Mouse (Mus musculus): ENCODE data around the gene Kalrn. TPM values are rescaled to one million over a fixed set of nuclear protein-coding genes. Genes with fewer than 3 reads are reported as not detected.
"Not testable (repeated sequence)": the region's sequence is repeated elsewhere in the genome, so short reads cannot be mapped to it uniquely, and the experiment has no call there.

The Kalrn gene
- total RNA-seq, 2 experiments from 2014 or later = 6.1 to 17.5 TPM

DNA sequence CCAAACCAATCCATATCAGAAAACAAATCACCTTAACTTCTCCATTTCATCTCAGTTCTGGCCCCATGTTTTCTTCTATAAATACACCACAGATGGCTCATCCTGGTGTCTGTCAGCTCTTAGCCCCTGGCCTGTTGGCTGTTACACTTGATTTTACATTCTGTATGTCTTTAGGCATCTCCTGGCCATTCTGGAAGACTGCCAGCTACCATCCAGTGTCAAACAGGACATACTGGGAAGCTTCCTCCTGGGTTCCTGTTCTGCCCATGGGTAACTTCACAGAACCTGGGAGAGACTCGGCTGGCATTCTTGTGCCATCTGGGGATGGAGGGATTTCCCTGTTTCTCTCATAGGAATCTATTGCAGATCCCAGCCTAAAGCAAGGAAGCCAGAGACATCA is 261.8 kb downstream of the Kalrn start:
- no peak for DNase-seq

DNA sequence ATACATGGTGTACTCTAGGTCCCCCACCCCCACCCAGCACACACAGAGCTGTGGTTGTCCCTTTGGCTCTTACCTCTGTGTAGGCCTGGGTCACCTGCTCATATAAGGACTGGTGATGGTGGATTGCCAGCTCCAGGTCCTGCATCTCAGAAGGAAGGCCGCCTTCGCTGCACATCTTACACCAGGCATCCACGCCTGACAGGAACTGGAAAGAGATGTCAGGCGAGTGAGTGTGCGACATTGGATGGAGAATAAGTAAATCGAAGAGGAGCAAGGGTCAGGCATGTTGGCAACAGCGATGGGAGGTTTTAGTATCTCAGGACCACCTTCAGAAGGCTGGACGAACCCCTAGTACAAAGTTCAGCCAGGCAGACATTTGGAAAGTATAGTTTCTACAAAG is 263.0 kb downstream of the Kalrn start:
- DNase-seq = no peak

DNA sequence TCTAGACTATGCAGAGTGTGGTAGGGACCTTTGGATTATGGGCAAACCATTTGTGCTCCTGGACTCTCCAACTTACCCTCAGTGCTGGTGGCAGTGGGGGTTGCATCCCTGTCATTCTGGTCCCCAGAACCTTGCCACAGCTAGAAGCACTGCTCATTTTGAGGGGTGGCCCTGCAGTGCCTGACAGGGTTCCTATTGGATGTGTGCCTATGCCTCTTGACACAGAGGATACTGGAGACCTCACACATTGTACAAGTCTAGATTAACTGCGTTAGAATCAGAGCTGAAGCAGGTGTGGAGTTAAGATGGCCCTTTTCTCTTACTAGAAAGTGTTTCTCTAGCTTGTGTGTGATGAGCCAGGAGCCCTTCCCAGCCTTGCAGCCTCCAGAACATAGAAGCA is 265.0 kb downstream of the Kalrn start:
- DNase-seq = no peak

DNA sequence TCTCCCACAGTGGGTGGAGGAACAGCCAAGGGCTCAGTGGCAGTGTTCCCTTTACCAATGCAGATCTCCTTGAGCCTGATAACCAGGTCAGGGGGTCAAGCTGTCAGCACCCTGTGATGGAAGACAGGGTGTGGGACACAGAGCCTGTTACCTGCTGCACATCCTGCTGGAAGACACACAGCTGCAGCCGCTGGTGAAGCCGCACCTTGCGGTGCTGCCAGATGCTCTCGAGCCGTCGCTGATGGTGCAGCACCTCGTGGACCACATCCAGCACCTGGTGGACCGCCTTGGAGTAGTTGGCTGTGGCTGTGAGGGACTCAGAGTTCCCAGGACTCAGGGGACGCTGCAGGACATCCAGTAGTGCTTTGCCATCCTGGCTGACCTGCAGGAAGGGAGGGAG is 265.9 kb downstream of the Kalrn start:
- DNase-seq = no peak

DNA sequence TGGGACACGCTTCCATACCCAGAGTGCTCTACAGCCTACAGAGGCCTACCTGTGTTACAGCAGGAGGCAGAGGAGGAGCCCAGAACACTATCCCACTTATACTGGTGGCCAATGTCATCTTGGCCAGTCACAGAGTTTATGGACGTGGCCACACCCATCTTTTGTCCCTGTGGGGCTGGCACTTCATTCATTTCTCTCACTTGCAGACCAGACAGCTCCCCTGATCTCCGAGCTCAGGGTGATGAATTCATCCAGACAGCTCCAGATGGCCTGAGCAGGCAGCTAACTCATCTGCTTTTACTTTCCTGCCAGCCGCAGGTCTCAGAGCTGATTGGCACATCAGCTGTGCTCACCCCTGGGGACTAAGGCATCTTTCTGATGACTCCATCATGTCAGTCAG is 267.7 kb downstream of the Kalrn start:
- no peak for DNase-seq

DNA sequence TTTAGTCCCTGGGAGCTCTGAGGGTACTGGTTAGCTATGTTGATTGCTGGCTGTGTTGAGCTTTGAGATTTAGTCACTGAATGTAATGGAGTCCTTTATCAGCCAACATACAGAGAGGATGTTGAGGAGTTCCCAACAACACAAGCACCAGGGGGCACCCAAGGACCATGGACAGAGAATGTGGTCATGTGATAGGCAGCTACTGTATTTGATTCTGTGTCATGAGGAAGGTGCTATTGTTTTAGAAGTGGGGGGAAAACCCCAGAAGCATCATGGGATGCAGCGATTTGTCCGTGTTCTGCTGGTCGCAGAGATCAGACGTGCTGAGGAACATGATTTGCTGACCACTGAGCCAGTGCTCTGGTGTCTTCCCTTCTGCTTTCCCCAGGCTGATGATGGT is 269.5 kb downstream of the Kalrn start:
- not testable (repeated sequence) for DNase-seq

DNA sequence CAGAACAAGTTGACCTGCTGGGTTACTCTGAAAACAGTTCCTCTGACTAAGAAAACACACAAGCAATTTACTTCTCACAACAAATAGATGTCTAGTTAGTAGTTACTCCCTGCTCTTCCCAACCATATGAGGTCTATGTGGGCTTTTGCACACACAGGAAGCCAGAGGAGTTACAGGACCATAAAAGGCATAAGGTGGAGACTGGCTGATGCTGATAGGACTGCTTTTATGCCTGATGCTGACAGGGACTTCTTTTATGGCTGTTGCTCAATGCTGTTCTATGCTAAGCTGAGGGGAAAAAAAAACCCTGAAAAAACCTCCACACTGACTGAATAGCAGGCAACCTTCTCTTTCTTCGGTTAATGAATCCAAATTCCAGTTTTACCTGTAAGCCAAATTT is 270.8 kb downstream of the Kalrn start:
- no peak for DNase-seq

DNA sequence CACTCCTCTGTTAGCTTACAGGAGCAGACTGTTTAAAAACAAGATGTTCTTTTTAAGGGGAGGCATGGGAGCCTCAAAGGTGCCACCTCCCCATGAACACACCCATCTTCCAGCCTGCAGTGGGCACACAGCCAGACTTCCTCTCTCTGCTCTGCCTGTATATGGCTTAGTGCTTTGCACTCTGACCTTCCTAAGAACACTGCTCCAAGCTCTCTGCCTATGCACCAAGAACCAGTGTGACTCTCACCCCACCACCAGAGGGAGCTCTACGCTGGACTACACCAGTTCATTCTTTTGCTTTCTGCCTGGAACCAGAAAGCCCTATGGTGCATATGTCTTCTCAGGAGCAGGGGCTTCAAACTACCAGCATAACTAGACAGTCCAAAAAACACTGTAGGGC is 271.3 kb downstream of the Kalrn start:
- peak; percentile 6 to 8 for DNase-seq

DNA sequence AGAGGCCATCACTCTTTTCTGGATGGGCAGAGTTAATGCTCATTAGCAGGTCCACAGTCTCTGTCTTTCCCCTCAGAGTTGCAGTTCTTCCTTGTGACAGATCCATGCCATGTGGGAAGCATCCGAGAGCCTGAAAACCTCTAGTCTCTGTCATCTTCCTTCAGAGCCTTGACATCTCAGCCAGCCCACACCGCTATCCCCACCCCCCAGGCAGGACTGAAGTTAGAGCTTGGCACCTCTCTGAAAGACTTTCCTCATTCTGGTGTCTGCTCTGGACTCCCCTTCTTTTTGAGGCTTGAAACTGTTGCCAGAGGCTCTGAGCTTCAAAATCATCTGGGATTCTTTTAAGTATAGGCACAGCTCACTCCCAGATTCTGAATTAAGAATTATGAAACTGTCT is 274.1 kb downstream of the Kalrn start:
- no peak for DNase-seq

DNA sequence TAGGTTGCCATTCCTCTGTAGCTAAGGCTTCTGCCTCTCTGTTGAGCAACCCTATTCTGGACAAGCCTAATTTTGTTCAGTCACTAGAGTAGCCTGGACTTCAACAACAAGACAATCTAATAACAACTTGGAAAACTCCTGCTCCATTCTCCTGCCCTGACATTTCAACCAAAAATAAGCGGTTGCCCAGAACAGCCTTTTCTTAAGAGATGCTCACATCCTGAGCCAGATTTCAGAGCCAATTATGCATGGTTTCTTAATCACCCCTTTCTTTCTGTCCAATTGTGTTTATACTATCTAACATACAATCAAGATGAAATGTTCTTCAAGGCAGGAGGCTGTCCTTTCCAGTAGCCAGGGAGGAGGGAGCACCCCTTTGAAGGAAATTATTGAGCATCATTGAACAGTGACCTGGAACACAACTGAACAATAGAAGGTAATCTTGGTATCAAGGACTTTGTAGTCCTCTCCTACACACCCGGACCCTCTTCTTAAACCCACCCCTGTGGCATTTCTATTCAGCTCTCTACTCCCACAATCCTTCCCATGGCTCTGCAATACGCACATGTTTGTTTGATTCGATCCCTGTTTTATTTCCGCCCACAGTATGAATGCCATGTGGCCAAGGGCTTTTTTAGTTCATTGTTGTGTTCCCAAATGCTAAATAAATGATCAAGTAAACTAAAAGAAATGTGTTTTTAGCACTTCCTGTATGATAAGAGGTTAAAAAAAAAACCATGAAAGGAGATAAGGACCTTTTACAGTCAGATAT is 275.2 kb downstream of the Kalrn start:
- DNase-seq = no peak

DNA sequence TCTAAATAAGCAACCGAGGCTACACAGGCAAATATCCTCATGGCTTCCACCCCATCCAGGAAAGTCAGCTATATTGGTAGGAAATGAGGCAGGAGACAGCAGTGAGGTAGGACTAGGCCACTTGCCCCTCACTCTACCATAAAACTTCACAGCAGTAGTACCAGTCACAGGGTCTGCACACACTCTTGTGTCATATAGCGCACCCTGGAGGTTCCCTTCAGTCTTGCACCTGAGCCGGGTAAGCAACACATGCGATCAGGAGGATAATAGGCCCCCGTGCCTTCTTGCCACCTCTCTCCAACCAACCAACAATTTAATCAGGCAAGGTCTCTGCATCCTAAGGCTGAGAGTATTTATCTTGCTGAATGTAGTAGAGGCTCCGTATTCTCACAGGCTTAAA is 278.8 kb downstream of the Kalrn start:
- peak in 1 of 2 experiments; percentile 10 for DNase-seq

DNA sequence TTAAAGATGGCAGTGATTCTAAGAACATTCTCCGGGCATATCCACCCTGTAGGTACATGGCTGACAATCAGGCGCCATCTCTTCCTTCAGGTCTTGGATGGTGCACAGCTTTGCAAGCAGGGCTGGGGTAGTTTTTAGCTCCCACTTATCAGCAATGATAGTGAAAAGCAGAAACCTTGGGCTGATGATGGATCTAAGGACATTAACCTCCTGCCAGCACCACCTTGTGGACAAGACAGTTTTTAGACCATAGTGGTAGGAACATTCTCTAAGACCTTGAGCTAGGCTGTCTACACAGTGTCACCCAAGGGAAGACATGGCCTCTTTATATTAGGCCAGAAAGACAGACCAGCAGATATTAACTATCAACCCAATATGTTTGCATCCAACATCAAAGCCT is 279.7 kb downstream of the Kalrn start:
- DNase-seq = no peak

DNA sequence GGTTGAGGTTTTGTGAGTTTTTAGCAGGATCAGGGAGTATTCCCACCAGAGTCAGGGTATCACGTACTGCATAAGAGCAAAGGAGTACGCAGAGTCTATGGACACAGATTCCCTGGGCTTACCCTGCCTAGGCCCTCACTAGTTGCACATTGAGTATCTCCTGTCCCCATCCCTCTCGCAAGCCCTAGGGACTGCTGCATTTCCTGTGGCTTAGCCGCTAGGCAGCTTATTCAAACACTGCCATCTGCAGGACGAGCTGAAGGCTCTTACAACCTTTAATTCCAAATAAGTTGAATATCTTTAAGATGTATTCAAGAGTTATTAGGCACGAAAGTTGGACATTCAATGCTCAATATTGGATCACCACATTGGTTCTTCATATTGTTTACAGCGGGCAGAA is 283.7 kb downstream of the Kalrn start:
- DNase-seq = no peak

DNA sequence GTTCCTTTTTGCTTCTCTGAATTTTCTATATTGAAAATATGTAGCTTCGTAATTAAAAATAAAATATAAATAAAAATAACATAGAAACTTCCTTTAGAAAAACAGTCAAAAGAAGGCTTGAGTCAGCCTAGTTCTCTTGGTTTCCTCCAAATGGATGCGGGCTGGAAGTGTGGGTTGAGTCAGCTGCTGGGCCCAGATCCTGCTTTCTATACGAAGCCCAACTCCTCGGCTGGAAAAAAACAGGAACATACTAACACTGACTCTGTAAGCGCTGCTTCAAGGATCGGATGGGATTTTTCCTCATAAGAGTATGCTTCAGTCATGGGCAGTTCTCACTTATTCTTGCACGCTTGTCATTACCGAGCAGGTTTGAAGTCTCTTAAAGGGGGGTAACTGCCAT is 291.3 kb downstream of the Kalrn start:
- DNase-seq = no peak

DNA sequence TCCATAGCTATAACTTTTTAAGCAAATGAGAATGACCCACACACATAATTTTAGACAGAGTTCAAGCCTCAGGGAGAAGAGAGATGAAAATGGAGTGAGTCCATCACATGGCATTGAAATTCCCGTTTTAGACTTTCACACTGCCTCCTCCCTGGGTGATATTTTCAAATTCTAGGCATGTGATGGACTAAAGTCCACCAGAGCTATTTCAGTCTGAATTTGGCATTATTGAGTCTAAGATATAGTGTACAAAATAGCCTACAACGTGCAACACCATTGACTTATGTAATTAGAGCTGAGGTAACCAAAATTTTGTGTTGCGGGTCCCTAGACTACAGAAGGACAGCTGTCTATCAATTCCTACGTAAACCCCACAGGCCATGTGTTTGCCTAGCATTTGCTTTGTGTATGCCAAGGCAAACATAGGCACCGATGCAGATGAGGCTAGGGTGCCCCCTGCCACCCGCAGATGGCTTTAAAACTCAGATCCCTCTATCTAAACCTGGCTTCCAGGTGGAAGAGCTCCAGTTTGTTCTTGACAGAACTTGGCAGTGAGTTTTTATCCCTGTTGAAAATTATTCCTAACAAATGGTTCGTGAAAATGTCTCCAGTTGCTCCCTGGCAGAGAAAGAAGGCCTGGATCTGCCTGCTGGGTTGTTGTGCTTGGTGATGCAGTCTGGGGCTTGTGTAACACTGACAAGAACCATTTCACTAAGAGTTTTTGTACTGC is 293.5 kb downstream of the Kalrn start:
- DNase-seq = no peak

DNA sequence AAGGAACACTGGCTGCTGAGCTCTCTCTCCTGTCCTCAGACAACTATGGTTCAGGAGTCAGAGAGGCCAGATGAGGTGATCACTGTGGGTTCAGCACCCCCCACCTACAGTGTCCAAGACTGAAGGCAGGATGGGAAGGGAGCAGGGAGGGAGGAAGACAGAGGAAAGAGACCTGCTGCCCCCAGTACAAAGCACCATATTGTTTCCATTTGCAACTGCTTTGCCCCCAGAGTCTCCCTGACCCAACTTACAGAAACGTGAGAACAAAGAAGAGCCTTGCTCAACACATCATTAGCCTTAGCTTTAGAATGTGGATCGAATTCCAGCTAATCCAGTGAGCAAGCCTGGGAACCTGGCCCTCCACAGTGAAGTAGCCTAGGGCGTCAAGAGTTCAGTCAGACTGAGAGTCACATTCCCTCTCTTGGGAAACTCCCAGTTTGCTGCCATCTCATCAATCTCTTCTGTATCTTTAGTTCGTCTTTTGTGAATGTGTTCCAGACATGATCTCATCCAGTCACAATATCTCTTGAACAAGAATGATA is 295.0 kb downstream of the Kalrn start:
- no peak for DNase-seq

DNA sequence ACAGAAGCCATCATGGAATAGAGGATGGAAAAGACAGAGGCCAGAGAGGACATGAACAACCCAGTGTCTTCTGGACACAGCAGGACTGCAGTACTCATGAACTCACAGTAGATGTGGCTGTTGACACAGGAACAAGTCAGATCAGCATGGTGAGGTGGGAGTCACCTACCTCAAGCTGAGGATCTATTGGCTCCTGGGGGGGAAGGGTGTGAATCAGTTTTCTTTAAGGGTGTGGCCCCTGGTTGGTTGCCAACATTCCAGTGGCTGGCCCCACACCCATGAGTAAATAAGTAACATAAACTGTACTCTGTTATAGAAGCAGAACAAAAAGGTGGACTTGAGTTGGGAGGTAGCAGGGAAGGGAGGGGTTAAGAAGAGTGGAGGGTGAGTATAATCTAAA is 298.7 kb downstream of the Kalrn start:
- DNase-seq = no peak

DNA sequence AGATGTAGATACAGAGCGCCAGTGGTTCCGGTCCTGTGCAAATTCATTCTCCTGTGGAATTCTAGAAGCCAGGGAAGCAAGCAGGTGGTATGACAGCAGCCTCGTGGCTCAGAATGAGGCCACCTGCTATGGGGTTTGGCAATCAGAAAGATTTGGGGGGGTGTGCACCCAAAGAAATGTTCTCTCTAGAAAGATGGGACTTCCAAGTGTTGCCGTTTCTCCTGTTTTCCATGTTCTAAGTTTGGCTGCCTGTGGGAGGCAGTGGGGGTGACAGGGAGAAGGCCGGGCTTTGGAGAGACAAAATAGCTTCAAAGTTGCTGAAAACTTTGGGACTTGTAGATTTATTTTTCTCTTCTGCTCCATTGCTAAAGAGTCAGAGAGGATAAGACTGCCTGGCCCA is 301.9 kb downstream of the Kalrn start:
- no peak for DNase-seq

DNA sequence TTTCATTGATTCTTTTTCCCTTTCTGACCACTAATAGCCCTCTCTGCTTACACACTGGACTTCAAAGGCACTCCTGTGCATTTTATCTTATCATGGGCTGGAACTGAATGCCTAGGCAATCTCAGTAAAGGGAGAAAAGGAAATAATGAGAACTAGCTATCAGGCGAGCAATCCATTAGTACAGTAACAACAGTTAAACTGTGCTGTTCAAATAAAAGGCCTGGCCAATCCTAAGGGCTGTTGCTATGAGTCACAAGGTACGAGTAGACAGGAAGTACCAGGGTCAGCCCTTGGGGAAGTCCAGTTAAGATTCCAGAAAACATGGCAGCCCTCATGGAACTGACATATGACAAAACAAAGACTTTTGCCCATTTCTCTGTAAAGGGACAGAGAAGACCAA is 302.7 kb downstream of the Kalrn start:
- no peak for DNase-seq

DNA sequence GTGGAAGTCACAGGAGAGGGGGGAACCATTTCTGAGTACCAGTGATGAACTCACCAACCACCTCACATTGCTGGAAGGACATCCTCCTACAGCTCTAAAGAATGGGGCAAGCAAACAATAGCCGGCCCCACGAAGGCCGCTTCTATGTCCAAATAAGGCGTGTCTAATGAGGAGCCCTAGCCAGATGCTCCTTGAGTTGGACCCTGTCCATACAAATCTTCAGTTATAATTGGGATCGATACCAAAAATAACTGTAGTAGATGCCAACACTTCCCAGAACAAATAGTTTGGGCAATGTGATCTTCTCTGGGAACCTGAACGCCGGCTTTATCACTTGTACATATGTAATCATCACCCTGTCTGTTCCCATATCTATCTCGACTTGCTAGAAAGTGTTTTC is 303.7 kb downstream of the Kalrn start:
- no peak for DNase-seq

DNA sequence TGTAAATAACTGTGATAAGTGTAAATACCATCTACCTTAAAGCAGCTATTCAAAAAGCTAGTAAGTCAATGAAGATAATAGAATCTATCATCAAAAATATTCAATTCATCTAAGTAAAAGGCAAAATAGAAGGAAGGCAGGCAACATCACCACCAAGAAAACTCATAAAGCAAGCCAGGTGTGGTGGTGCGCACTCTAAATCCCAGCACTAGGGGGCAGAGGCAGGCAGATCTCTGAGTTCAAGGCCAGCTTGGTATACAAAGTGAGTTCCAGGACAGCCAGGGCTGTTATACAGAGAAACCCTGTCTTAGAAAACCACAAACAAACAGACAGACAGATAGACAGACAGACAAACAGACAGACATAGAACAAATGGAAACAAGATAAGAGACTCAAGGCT is 305.6 kb downstream of the Kalrn start:
- no peak for DNase-seq

DNA sequence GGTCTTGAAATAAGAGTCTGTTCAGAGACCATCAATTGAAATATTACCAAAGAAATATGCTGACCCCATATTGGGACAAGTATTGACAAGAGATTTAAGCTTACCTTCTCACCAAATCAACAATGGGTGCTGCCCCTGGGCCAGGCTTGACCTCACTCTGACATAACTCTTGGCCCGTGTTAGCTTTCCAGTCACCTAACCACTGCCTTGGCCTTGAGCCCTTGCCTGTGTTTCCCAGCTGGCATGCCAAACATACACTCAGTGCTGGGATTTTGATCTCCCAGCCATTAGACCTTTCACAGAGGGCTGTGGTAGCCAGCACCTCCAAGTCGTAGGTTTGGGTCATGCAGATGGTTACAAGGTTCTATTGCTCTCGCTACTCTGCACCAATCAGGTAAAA is 308.7 kb downstream of the Kalrn start:
- DNase-seq = peak in 1 of 2 experiments; percentile 21

DNA sequence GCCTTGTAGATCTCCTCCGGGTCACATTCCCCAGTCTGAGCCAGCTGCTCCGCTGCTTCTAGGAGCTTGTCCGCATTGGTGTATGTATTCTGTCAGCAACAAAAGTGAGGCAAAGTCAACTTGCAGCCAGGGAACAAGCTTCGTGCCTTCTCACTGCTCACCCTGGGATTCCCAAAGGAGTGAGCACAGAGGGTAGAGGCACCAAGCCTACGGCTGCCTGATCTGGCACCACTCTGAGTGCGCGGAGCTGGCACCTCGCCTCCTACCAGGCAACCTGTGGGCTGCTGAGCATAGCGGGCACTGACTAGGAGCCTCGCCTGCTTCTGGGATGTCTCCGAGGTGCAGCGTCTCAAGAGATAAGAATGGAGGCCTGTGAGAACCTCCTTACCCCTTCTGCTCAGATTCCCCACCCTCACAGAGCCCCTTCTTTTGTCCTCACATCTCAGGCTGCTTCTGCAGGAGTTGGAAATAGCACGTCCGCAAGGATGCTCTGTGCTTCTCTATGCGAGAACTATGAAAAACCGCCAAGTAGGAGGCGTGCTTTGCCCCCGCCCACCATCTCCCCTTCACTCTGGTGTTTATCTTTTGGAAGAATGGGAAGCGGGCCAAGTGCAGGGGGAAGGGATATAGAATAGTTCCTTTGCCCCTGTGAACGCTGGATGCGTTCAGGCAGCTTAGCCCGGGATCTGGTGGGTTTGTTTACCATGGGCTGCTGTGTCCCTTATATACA is 310.4 kb downstream of the Kalrn start:
- DNase-seq = peak in 1 of 2 experiments; percentile 6
